Mouse (Mus musculus) lung, embryonic 16.5 days (tissue): ENCODE measurements at regions not wholly inside any gene's neighbourhood (a gene's known extent, or its start where the extent isn't known, plus 50 kb on each side); places are given as distances from the start of the nearest gene placed in this dataset.
"Not testable (repeated sequence)": the region's sequence is repeated elsewhere in the genome, so short reads cannot be mapped to it uniquely, and the experiment has no call there.

Experiments
- ATAC-seq: fragments of 200-750 bp; cut with Nextera tagmentation; 2 replicates; pipeline ENCODE4 v1.8.0; 2017; ENCODE audit warnings: low read depth, mild to moderate bottlenecking, moderate library complexity
- H3K27ac ChIP-seq: fragments of 300-500 bp; sonication (generic); 2 replicates; pipeline ENCODE4 v1.5.1; 2014; ENCODE audit warnings: mild to moderate bottlenecking, control low read depth, low read length
- H3K27me3 ChIP-seq: fragments of 300-500 bp; sonication (generic); 2 replicates; pipeline ENCODE4 v1.6.1; 2014; ENCODE audit warnings: low read depth, low read length, mixed read lengths; ENCODE audit not compliant: control insufficient read depth, insufficient read depth
- H3K36me3 ChIP-seq: fragments of 300-500 bp; sonication (generic); 2 replicates; pipeline ENCODE4 v1.6.1; 2014; ENCODE audit warnings: low read length; ENCODE audit not compliant: control insufficient read depth, insufficient read depth
- H3K4me1 ChIP-seq: fragments of 300-500 bp; sonication (generic); replicated peaks from 2 replicates; pipeline ENCODE4 v1.6.1; 2014; ENCODE audit warnings: low read length, mixed read lengths; ENCODE audit not compliant: control insufficient read depth, insufficient read depth
- H3K4me2 ChIP-seq: fragments of 300-500 bp; sonication (generic); 2 replicates; pipeline ENCODE4 v1.6.1; 2014; ENCODE audit warnings: low read depth, low read length, control low read depth
- H3K4me3 ChIP-seq: fragments of 300-500 bp; sonication (generic); 2 replicates; pipeline ENCODE4 v1.5.1; 2014; ENCODE audit warnings: mild to moderate bottlenecking, low read length, control low read depth
- H3K9ac ChIP-seq: fragments of 300-500 bp; sonication (generic); 2 replicates; pipeline ENCODE4 v1.6.1; 2014; ENCODE audit warnings: low read length, control low read depth
- H3K9me3 ChIP-seq: fragments of 300-500 bp; sonication (generic); 2 replicates; pipeline ENCODE4 v1.6.1; 2016; ENCODE audit warnings: low read length; ENCODE audit not compliant: control insufficient read depth
- WGBS: fragments of 180-500 bp; shearing (Covaris S2); extraction: QIAGEN DNeasy Blood & Tissue Kit; methylation state at CpG from one replicate; pipeline ENCODE4 v1.1.7; 2014; 5-methylcytosine and 5-hydroxymethylcytosine counted together

DNA sequence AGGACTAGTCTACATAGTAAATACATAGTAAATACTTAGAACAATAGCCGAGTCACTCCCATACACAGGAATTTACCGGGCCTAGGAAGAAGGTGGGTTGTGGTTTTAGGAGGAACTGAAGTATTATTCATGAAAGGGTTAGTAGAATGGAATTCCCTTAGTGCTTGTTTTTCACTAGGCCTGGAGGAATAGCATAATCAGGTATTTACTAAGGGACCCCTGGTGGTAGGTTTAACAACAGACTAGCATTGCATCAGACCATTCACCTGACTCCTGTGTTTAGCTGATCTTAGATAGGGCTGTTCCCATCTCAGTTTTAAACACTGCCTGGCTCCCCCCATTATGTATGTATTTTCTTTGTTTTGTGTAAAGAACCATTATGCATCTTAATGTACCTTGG is 339.0 kb downstream of the Dync2h1 start:
- H3K9ac ChIP-seq, H3K4me3 ChIP-seq, H3K4me2 ChIP-seq, H3K36me3 ChIP-seq, H3K9me3 ChIP-seq, H3K27ac ChIP-seq, H3K4me1 ChIP-seq, H3K27me3 ChIP-seq, ATAC-seq: not testable (repeated sequence)
- 77% methylated on average over 2 of the region's 2 CpGs for WGBS

- 56% methylated on average over 5 of the region's 5 CpGs for WGBS
- H3K9ac ChIP-seq, ATAC-seq, H3K27ac ChIP-seq, H3K9me3 ChIP-seq, H3K4me3 ChIP-seq, H3K4me1 ChIP-seq, H3K4me2 ChIP-seq, H3K27me3 ChIP-seq, H3K36me3 ChIP-seq: not testable (repeated sequence)
These were observed 349.3 kb downstream of the Dync2h1 start for GRCm38 (mm10) chr9:6834936-6835335.

DNA sequence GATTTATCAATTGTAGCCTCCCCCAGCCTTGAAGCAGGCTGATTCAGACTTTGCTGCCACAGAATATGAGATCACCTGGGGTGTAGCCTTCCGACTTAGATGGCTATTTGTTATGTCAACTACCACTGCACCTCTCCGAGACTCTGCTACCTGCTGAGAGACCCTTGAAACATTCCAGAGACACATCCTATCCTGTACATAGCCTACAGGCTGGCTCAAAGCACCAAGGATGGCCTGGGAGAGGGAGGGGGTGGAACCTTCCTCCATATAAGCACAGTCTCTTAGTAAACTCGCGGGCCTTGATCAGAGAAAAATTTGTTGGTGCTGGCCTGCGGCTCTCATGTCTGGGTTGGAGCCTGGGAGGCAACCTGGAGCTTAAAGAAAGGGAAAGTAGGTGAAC is 349.8 kb downstream of the Dync2h1 start:
- Histone ChIP-seq H3K4me3 (no peak overlapping the region), H3K9ac (no peak overlapping the region), H3K27me3 (no peaks in the 10 kb centered on the region), H3K4me1 (no peaks in the 10 kb centered on the region), H3K27ac (no peak overlapping the region), H3K36me3 (no peaks in the 10 kb centered on the region), H3K9me3 (no peaks in the 10 kb centered on the region), H3K4me2 (no peak overlapping the region)
- WGBS = 28% methylated on average over 5 of the region's 5 CpGs
- ATAC-seq = no peak

DNA sequence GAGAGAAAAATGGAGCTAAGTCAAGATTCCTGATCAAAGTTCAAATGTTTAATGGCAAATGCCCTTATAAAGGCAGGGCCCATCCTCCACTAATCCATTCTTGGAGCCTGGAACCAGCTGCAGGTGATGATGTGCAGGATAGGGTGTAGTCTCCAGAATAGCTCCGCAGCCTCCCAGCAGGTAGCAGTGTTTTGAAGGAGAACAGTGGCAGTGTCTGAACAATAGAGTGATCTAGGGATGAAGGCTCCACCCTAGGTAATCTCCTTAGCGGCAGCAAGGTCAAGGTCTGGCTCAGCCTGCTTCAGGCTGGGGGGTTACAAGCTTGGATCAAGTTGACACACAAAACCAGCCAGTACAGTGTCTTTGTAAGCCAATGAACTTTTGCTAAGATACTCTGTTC is 351.4 kb downstream of the Dync2h1 start:
- no peak overlapping the region for H3K4me3 ChIP-seq
- no peak overlapping the region for H3K27ac ChIP-seq
- no peak for ATAC-seq
- H3K4me2 ChIP-seq = no peak overlapping the region
- no peaks in the 10 kb centered on the region for H3K27me3 ChIP-seq
- no peaks in the 10 kb centered on the region for H3K36me3 ChIP-seq
- H3K4me1 ChIP-seq = no peaks in the 10 kb centered on the region
- WGBS = 51% methylated on average over 2 of the region's 2 CpGs
- H3K9me3 ChIP-seq = no peaks in the 10 kb centered on the region
- H3K9ac ChIP-seq = no peak overlapping the region

GRCm38 (mm10) chr9:6831642-6832041 is 352.6 kb downstream of the Dync2h1 start:
- not testable (repeated sequence) for H3K36me3 ChIP-seq, H3K9ac ChIP-seq
- 89% methylated on average over 6 of the region's 6 CpGs for WGBS

DNA sequence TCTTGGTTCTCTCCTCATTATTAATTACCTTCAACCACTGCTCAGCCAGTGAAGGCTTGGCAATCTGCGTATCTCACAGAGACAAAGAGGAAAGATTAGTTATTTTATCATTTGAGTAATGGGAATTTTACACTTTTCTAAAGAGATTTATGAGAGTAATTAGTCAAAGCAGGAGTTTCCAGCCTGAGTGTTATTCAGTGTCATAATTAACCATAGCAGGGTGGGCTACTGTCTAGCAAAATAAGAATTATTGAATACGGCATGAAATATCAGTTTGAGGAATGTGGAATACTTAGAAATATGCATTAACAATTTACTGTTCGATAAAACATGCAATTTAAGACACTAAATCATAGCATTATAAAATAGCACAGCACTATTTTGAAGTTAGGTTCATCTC is 357.7 kb downstream of the Dync2h1 start:
- Histone ChIP-seq H3K27me3 (no peaks in the 10 kb centered on the region), H3K9me3 (no peaks in the 10 kb centered on the region), H3K4me2 (no peak overlapping the region), H3K4me3 (no peak overlapping the region), H3K4me1 (no peaks in the 10 kb centered on the region), H3K27ac (no peak overlapping the region), H3K36me3 (no peaks in the 10 kb centered on the region), H3K9ac (no peak overlapping the region)
- WGBS = 85% methylated on average over 3 of the region's 3 CpGs
- ATAC-seq = no peak

More at GRCm38 (mm10) chr9:6831642-6832041, 352.6 kb downstream of the Dync2h1 start:
- not testable (repeated sequence) for H3K27ac ChIP-seq, H3K4me1 ChIP-seq, ATAC-seq, H3K4me2 ChIP-seq, H3K4me3 ChIP-seq, H3K27me3 ChIP-seq, H3K9me3 ChIP-seq

DNA sequence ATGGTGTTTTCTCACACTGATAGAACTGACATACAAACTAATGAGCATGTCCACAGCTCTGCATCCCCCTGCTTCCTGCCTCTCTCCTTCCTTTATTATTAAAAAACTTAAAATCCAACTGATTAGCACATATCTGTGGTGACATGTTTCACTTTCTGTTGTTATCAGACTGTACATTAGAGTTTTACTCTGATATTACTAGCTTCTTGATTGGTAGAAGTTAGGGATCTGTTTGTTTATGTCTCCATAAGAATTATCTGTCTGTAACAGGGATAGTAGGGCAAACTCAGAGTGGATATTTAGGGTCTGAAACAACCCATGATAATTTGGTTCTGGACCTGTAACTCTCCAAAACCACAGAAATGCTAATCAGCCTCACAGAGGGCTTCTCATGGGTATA is 358.6 kb downstream of the Dync2h1 start:
- no peaks in the 10 kb centered on the region for H3K36me3 ChIP-seq
- no peaks in the 10 kb centered on the region for H3K4me1 ChIP-seq
- no peak overlapping the region for H3K4me2 ChIP-seq
- H3K27me3 ChIP-seq = no peaks in the 10 kb centered on the region
- H3K9ac ChIP-seq = no peak overlapping the region
- no peak for ATAC-seq
- no peak overlapping the region for H3K4me3 ChIP-seq
- no peak overlapping the region for H3K27ac ChIP-seq
- H3K9me3 ChIP-seq = no peaks in the 10 kb centered on the region

- not testable (repeated sequence) for ATAC-seq, H3K27me3 ChIP-seq, H3K4me2 ChIP-seq, H3K4me3 ChIP-seq, H3K4me1 ChIP-seq, H3K36me3 ChIP-seq, H3K9me3 ChIP-seq, H3K27ac ChIP-seq, H3K9ac ChIP-seq
- WGBS = 73% methylated on average over 1 of the region's 1 CpGs
These were observed 360.3 kb downstream of the Dync2h1 start for GRCm38 (mm10) chr9:6823946-6824345.

GRCm38 (mm10) chr9:6823536-6823935 is 360.7 kb downstream of the Dync2h1 start:
- no peak overlapping the region for H3K4me3 ChIP-seq
- WGBS = 94% methylated on average over 1 of the region's 1 CpGs
- no peak for ATAC-seq
- H3K36me3 ChIP-seq = no peaks in the 10 kb centered on the region
- no peaks in the 10 kb centered on the region for H3K9me3 ChIP-seq
- H3K27ac ChIP-seq = no peak overlapping the region
- no peaks in the 10 kb centered on the region for H3K4me1 ChIP-seq
- H3K9ac ChIP-seq = no peak overlapping the region
- no peak overlapping the region for H3K4me2 ChIP-seq
- H3K27me3 ChIP-seq = no peaks in the 10 kb centered on the region

DNA sequence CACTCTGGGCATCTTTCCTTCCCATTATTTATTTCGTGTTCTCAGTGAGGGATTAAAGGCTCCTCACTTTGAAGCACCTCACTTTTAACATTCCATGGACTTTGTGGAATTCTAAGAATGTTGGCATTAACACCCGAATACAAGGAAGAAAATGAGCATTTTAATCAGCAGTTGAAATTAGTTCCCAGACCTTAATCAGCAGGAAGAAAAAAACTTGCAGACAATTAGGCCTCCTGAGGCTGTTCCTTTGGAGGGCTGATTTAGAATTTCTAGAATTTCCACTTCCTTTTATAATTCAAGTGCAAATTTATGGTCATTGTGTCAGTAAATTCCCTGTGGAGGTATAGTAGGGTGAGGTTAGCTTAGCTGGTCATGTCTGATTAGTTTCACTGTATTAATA is 407.6 kb downstream of the Dync2h1 start:
- no peak overlapping the region for H3K9ac ChIP-seq
- no peak for ATAC-seq
- WGBS = 19% methylated on average over 2 of the region's 2 CpGs
- H3K9me3 ChIP-seq = no peaks in the 10 kb centered on the region
- no peaks in the 10 kb centered on the region for H3K27me3 ChIP-seq
- no peak overlapping the region for H3K4me2 ChIP-seq
- no peak overlapping the region for H3K27ac ChIP-seq
- H3K4me1 ChIP-seq = no peaks in the 10 kb centered on the region
- H3K4me3 ChIP-seq = no peak overlapping the region
- no peaks in the 10 kb centered on the region for H3K36me3 ChIP-seq
